Mouse (Mus musculus) CH12F3 (cell line): ENCODE data around the gene Socs7.
"Not testable (repeated sequence)": the region's sequence is repeated elsewhere in the genome, so short reads cannot be mapped to it uniquely, and the experiment has no call there.

Source experiments
- in situ Hi-C: fragments of 300-500 bp; cut with MboI; formaldehyde crosslinking; loops from 2 replicates; pipeline ENCODE4 v1.14.3; 2020; ENCODE audit warnings: low sequenced_read_pairs

The Socs7 gene

DNA sequence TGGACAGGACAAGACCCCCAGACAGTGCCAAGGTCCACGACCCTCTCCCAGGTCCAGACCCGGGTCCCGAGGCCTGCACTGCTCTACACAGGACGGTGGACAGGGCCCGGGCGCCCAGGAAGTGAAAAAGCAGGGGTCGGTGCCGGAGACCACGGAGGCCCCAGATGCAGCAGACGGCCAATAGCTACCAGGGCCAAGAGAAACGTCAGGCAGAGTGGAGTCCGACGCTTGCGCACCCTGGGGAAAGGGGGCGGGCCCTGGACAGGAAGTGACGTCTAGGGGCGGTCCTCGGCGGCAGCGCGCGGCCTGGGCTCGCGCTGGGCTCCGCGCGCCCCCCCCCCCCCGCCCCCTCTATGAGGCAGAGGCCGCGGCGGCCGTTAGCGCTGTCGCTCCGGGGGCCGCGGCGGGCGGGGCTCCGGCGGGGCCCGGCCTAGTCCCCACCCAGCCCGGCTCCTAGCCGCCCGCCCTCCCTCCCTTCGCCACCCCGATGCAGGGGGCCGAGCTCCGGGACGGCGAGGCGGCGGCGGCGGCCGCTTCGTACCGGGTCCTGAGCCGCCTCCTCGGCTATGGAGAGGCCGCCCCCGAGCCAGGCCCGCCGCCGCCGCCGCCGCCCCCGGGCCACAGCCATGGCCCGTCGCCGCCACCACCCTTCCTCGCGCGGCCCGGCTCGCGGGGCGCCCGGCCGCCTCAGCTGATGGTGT is at the start of gene Socs7:
Gene Socs7, plus strand, starts transcription at position 604 of the 701 bp plus-strand sequence.
- in situ Hi-C loops: no loop called here

DNA sequence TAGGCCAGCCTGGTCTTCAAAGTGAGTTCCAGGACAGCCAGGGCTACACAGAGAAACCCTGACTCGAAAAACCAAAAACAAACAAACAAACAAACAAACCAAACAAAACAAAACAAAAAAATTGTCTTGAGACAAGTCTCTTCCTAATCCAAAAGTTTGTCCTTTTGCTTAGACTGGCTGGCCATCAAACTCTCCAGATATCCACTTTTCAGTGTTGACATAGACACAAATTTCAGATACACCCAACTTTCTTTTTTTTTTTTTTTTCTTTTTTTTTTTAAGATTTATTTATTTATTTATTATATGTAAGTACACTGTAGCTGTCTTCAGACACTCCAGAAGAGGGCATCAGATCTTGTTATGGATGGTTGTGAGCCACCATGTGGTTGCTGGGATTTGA is 49.5 kb upstream of the Socs7 start:
- in situ Hi-C loops: not testable (repeated sequence)

DNA sequence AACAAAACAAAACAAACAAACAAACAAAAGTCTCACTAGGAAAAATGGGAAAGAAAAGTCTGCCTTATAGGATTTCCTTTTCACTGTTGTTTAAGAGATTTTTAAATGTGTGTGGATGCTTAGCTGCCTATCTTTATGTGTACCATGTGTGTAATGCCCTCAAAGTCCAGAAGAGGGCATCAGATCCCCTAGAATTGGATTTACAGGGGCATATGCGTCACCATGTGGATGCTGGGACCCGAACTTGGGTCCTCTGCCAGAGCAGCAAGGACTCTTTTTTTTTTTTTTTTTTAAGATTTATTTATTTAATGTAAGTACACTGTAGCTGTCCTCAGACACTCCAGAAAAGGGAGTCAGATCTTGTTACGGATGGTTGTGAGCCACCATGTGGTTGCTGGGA is 48.2 kb upstream of the Socs7 start:
- in situ Hi-C loops: no loop called here

DNA sequence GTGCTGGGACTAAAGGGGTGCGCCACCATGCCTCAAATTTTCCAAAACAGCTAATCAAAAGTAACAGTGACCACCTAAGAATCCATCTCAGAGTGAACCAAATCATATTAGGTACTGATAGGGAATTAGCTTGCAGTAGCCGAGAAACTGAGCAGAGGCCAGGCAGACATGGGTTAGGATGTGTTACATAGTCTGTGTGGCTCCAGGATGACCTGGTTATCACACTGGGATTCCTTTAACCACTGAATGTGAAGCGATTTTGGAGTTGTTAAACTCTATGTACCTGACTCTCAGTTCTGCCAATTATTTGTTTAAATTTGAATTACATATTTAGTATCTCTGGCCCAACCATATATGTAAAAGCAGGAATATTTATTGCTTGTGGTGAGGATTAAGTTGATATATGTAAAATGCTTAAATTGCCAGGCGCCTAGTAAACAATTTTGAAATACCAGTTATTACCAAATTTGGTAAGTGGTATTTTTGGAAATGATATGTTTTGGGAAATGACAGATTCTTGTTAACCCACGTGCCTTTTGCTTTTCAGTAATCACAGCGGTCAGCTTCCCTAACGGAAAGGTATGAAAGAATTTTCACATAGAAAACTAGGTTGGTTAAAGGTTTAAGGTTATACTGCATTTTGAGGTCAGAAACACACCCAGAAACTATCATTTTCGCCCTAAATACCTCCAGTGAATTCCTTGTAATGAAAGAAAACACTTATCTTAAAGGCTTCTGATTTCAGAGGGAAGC is 47.4 kb upstream of the Socs7 start:
- in situ Hi-C loops: no loop called here

DNA sequence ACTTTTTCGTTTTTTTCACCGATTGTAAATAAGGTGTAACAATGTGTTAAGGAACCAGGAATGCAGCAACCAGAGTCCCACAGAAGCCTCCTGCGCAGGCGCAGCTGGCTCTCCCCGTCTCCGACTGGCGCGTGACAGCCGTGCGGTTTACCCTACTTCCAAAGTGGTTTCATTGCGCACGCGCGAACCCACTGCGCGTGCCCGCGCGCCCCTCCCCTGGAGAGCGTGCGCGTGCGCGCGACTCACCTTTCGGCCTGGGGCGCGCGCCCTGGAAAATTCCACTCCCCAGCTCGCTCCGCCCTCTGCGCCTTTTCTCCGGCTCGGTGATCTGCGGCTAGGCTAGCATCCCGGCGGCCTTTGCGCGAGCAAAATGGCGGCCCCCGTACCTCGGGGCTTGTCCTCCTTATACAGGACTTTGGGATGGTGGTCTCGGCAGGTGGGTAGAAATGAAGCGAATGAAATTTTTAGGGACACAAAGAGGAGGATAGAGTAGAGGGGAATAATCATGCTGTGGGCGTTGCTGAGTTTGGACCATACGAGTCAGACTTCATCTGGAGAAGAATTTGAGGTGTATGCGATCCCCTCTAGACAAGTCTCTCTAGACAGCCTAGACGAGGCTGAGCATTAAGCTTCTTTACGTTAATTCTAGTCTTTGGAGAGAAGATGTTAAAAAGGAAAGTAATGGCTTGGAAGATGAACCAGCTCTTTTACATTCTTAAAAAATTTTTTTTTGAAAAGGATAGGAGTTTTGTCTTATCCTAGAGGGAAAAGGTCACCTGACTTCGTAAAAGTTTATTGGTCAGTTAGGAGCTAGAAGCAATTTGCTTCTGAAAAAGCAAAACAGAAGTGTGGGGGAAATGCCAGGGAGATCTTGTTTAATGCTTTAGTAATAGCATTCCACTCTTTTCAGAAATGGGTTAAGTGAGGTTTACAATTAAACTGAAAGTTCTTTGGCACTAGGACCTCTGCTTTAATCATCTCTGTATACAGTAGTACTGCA is 46.5 kb upstream of the Socs7 start, which contains the start of gene Mrpl45:
Gene Mrpl45, plus strand, starts transcription at position 213 of the 1,000 bp plus-strand sequence.
- in situ Hi-C loops: no loop called here

DNA sequence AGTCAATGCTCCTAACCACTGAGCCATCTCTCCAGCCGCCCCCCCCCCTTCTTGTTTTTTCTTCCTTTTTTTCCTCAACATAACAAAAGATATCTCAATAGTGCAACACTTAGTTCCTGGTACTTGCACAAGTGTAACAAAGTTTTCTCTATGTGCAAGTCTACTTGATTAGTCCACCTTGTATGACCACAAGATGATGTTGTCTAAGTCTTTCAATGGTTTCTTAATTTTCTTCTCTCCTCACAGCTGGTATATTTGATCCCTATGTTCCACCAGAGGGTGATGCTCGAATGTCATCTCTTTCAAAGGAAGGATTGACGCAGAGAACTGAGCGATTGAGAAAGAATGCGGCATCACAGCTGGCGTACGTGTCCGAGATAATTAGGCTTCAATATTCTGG is 41.2 kb upstream of the Socs7 start:
- in situ Hi-C loops: no loop called here

DNA sequence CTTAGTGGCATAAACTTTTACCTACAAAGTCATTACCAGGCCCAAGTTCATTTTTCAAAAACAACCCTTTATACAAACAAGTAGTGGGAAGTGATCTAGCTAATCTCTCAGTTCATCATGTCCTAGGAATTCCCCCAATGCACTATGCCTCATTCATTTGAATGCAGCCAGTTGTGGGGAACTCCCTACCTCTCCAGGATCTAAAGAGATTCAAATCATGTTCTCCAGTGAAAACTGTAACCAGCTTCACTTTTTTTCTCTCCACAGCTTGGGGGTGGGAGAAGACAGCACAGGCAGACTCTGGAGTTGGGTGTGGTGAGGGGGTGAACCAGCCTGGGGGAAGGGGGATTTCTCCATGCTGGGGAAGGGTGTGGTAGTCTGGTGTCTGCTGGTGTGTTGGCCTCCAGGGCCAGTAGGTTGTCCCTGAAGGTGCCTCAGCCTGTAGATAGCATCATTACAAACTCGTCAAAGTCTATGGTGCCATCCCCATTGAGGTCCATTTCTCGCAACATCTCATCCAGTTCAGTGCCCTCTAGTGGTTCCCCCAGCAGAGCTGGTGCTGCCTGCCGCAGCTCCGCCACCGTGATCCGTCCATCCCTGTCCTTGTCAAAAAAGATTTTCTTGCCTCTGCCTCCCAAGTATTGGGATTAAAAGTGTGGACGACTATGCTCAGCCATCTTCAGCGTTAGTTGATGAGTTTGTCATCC is 40.3 kb upstream of the Socs7 start:
- in situ Hi-C loops: not testable (repeated sequence)

DNA sequence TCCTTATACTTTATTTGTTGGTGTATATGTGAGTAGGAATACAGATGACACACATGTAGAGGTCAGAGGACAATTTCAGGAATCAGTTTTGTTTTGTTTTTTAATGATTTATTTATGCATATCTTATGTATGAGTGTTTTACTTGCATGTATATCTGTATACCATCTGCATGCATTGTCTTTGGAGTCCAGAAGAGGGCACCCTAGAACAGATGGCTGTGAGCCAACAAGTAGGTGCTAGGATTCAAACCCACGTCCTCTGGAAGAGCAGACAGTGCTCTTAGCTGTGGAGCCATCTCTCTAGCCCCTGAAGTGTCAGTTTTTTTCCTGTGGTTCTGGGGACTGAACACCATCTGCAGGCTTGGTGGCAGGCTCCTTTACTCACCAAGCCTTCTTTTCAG is 37.1 kb upstream of the Socs7 start:
- in situ Hi-C loops: no loop called here

DNA sequence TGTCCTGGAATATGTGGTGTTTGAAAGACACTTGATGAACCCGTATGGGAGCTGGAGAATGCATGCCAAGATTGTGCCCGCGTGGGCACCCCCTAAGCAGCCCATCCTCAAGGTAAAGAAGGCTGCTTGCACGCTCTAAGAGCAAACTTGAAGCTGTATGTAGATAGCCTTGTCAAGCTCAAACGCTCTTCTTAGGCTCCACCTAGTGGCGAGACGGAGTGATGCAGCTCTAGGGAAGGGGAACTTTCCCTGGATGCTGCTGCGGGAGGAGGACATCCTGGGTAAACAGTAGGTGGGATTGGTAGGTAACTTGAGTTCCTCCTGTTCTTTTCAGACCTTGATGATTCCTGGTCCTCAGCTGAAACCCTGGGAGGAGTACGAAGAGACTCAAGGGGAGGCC is 34.2 kb upstream of the Socs7 start:
- in situ Hi-C loops: no loop called here

DNA sequence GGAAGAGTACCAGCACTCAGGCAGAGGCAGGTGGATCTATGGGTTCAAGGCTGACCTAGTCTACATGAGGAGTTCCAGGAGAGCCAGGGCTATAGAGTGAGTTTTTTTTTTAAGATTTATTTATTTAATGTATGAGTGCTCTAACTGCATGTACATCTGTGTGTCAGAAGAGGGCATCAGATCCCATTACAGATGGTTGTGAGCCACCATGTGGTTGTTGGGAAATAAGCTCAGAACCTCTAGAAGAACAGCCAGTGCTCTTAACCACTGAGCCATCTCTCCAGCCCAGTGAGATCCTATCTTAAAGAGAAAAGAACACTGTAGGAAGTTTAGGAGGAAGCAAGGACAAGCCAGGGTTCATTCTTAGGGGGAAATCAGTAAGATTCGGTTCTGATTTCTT is 32.0 kb upstream of the Socs7 start:
- in situ Hi-C loops: no loop called here

DNA sequence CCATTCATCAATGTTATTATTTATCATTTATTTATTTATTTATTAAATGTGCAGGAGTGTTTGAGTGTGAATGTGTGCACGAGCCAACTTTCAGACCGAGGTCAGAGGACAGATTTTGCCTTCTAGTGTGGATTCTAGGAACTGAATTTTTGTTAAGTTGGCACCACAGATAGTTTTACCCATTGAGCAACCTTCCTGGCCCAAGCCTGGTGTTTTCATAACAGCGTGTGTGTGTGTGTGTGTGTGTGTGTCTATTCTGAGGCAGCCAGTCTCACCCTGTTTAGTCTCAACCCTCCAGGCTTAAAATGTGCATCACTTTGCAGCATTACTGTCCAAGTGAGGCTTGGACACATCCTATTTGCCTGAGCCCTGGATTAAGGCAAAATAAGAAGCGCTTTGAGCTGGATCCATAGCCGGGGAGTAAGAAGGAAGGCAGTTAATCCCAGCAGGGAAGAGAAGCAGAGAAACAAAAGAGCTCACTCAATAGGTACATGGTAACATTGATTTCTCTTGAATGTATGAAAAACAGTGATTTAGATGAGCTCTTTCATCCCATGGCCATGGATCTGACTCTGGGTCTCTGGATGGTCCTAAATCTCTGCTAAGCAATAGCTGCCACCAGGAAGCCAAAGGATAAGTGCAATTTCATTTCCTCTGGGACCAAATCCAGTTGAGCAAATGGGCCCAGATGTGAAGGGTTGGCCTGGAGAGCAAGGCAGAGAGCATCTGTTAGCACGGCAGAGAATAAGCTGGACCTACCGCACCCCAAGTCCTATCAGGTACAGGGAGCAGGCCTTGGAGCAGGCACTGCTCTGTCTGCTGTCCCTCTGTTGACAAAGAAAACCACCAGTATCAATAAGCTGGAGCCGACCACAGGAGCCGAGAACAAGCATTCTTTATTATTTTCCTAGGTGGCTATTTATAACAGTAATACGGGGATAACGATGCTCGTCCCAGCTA is 30.8 kb upstream of the Socs7 start:
- in situ Hi-C loops: no loop called here

DNA sequence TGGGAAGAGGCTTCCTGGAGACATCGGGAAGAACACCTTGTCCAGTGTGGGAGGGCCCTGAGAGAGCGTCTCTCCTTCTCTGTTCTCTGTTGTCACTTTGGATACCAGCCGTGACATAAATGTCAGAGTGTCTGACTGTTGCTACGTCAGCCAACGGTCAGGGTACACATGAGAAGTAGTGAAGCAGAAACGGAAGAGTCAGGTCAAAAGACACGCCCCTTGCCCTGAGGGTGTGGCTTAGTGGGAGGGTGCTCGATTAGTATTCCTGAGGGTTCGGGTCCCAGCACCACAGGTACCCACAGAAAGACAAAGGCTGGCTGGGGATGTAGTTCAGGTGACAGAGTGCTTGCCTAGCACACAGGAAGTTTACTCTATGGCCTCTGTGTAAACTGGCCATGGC is 29.3 kb upstream of the Socs7 start:
- in situ Hi-C loops: no loop called here

DNA sequence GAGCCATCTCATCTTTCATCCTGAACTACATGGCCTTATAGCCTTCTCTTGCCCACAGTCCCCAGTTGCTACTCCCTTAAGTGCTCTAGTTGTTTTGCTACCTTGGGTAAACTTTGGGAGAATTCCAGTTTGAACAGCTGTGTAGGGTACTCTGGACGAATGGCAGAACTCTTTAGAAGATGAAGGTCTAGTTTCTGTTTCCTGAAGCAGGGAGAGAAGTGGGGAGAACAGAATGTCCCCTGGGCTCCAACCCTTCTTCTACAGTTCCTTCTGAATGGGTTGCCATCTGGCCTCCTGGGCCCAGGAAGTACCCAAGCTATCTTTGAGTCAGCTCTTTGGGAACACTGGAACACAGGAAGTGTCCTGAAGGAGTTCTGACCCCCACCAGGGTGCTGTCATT is 28.5 kb upstream of the Socs7 start:
- in situ Hi-C loops: no loop called here

DNA sequence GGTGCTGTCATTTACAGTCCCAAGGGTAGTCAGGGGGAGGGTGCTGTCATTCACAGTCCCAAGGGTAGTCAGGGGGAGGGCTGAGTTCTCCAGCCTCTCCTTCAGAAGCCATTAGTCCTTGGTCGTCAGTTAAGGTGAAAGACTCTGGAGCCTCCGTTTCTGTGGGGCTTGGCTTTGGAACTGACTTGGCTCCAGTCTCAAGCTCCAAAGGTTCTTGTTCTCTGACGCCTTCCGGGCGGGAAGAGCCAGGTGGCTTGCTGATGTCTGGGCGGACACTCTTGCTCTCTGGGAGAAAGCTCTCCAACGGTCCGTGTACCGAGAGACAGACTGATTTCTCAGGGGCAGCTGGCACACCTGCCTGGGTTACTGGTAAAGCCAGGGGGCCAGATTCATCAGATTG is 28.0 kb upstream of the Socs7 start:
- in situ Hi-C loops: no loop called here

DNA sequence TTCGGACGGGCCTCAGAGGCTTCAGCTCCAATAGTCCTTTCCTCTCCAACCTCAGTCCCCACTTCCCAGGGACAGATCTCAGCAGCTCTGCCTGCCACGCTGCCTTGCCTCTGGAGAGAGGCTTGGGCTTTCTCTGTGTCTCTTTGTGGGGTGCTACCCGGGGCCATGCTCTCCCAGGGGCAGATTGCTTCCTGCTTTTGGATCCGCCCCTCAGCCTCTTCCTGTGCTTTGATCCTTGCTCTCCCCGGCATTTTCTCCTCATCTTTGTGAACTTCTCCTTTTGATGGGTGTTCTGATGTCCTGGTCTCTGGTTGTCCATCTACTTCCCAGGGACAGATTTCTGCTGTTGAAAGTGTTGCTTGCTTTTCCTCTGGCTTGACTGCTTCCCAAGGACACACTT is 26.1 kb upstream of the Socs7 start:
- in situ Hi-C loops: no loop called here

DNA sequence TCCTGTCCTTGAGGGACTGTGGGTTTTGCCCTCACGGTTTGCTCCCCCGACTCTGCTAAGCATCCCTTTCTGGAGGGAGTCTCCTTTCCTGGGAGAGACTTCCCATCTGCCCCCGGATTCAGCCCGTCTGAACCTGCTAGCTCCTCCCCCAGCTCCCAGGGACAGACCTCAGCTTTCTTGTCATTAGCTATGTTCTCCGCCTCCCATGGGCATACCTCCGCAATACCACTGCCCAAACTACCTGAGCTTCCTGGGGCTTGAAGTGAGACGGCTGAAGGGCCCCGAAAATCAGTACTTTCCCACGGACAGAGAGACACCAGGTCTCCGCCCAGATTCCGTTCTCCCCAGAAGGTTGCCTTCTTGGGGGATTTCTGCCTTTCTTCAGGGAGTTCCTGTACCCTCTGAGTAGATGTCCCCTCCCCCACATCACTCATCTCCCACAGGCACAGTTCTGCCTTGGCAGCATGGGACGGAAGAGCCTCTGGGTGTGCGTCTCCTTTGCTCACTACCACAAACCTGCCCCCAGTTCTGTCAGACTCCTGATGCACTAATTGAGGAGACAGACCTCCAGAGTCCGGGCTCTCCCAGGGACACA is 25.5 kb upstream of the Socs7 start:
- in situ Hi-C loops: no loop called here

DNA sequence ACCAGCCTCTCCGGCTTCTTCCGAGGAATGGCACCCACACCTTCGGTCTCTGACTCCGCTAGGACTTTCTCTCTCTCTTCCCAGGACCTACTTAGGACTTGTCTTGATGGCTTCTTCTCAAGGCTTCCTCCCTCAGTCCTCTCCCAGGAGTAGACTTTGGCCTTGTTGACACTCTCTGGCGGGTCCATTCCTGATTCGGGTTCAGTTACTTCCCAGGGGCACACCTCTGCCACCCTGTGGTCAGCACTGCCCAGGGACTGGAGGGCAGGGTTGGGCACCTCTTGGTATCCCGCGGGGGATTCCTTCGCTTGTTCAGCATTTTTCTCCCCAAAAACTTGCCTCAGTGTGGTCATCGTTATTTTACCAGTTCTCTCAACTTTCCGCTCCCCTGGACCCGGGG is 25.0 kb upstream of the Socs7 start:
- in situ Hi-C loops: no loop called here

DNA sequence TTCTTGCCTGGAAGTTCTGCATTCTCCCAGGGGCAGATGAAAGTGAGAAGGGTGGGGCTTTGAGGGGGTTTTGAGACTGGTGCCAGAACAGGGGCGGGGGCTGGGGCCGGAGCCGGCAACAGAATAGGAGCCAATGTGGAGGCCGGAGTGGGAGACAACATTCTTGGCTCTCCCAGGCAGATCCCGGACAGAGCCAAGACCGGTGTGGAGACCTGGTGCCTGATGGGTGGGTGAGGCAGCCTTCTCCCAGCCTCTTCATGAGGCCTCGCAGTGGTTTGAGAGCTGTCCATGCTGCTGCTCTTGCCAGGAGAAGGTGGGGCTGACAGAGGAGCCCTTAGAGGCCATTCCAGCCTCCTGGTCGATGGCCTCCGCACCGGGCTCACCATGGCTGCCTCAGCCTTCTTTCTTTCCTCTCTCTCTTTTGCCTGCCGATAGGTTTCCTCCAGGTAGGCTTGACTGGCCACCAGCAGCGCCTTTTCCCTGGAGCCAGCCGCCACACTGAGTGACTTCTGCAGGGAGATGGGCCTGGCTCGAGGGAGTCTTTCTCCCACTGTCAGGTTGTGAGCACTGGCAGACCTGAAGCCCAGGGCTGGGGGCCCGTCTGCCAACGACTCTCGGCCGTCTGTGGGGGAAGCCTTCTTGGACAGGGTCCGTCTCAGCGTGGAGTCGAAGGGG is 23.9 kb upstream of the Socs7 start:
- in situ Hi-C loops: no loop called here

DNA sequence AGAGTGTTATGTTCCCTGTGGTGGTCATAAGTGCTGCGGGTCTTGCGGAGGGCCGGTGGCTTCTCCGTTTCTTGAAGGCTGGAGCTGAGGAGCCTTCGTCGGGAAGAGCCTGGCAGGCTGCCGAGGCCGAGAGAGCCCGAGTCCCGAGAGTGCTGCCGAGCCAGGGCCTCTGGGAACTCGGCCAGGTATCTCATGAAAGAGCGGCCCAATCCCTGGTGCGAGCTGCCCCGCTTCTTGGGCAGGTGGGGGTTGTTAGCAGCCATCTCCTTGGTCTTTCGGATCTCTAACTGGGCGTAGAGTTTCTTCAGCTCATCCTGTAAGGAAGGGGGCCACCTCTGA is 23.4 kb upstream of the Socs7 start:
- in situ Hi-C loops: no loop called here
